Mouse (Mus musculus) liver, embryonic 14.5 days (tissue): ENCODE data around the gene Olfr54.

ENCODE experiments used
- CTCF ChIP-seq: IDR thresholded peaks from 2 replicates; pipeline ENCODE4 v1.5.1; 2016; ENCODE audit warnings: antibody characterized with exemption, low read depth, control low read depth
- EP300 ChIP-seq: IDR thresholded peaks from 2 replicates; pipeline ENCODE4 v1.6.1; 2016; ENCODE audit warnings: antibody characterized with exemption, low read depth

- TF ChIP-seq CTCF (no peak), EP300 (no peak)
Measured at GRCm38 (mm10) chr11:51060981-51061380, 46.9 kb downstream of the Olfr54 start.
